Mouse (Mus musculus): ENCODE measurements at regions not wholly inside any gene's neighbourhood (a gene's known extent, or its start where the extent isn't known, plus 50 kb on each side); places are given as distances from the start of the nearest gene placed in this dataset.
"Not testable (repeated sequence)": the region's sequence is repeated elsewhere in the genome, so short reads cannot be mapped to it uniquely, and the experiment has no call there.

DNA sequence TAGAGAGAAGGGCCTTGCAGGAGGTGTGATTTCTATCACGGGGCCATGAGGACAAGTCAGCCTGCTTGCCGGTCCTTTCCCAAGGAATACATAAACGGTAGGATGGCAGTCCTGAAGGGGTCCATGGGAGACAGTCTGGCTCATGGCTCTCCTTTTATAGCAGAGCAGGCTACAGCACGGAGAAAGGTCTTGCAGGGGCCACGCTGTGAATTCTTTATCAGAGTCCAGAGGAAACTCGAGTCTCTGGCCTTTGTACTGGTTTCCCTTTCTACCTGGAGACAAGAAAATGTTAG lies 1984.0 kb downstream of the 4930444P10Rik start:
- no peak overlapping the region for H3K4me2 ChIP-seq (ENCODE audit: low read depth)
- no peaks in the 10 kb centered on the region for H3K36me3 ChIP-seq (ENCODE audit: control insufficient read depth, insufficient read depth)
- no peaks in the 10 kb centered on the region for H3K79me2 ChIP-seq (ENCODE audit: control insufficient read depth, insufficient read depth)
- TF ChIP-seq MYOD1 (IDR thresholded peaks at IDR 0.05; ENCODE audit: control insufficient read depth in 1 of 3, insufficient read length in 2 of 3, low read depth in 2 of 3) (no peak), SRF (IDR thresholded peaks at IDR 0.05; ENCODE audit: control insufficient read depth, insufficient read length, low read depth) (no peak), REST (IDR thresholded peaks at IDR 0.05; ENCODE audit: insufficient read depth, insufficient read length) (no peak), POLR2A (IDR thresholded peaks at IDR 0.05; ENCODE audit: insufficient read length, low read depth) (no peak), POLR2AphosphoS2 (IDR thresholded peaks at IDR 0.05; ENCODE audit: insufficient read length, low read depth) (no peak), TCF12 (IDR thresholded peaks at IDR 0.05; ENCODE audit: insufficient read depth, poor library complexity, severe bottlenecking) (no peak)
- no peak overlapping the region for H3K4me3 ChIP-seq
- H3K27me3 ChIP-seq (ENCODE audit: control insufficient read depth, insufficient read depth, insufficient read length): no peaks in the 10 kb centered on the region
- H3ac ChIP-seq (ENCODE audit: control insufficient read depth, insufficient read length): no peak overlapping the region

DNA sequence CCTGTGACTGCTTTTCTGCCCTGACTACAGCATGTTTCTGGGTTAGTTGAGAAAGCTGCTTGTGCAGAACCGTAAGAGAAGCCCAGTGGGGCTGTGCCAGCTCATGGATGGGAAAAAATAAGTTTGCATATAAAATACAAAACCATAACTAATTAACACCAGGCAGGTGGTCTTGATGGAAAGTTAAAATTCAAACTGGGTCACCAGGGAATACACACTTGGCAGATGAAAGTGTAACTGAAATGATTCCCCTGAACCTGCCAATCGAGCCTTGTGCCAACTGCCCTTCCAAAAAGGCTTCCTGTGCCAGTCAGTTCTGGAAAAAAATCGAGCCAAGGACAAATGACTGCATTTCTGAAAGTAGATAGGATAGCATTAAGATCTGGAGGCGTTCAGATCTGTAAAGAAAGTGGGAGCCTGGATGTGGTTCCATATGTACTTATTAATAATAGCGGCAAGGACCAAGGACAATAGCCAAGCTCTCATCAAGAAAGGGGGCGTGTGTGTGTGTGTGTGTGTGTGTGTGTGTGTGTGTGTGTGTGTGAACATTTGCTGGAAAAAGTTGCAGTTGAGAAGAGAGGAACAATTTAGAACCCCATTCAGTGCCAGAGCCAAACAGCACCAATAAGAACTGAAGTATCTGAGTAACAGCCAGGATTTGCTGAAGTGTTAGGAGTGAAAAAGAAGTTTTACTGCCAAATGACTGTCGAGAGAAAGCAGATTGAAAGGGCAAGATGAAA lies 1984.5 kb downstream of the 4930444P10Rik start:
- Histone ChIP-seq H3ac (ENCODE audit: control insufficient read depth, insufficient read length) (no peak overlapping the region), H3K79me2 (ENCODE audit: control insufficient read depth, insufficient read depth) (no peaks in the 10 kb centered on the region), H3K27me3 (ENCODE audit: control insufficient read depth, insufficient read depth, insufficient read length) (no peaks in the 10 kb centered on the region), H3K4me2 (ENCODE audit: low read depth) (no peak overlapping the region), H3K36me3 (ENCODE audit: control insufficient read depth, insufficient read depth) (no peaks in the 10 kb centered on the region), H3K4me3 (no peak overlapping the region)
- TF ChIP-seq TCF12 (IDR thresholded peaks at IDR 0.05; ENCODE audit: insufficient read depth, poor library complexity, severe bottlenecking): no peak
- TF ChIP-seq POLR2AphosphoS2 (IDR thresholded peaks at IDR 0.05; ENCODE audit: insufficient read length, low read depth): no peak
- TF ChIP-seq POLR2A (IDR thresholded peaks at IDR 0.05; ENCODE audit: insufficient read length, low read depth): no peak
- no peak for TF ChIP-seq MYOD1 (IDR thresholded peaks at IDR 0.05; ENCODE audit: control insufficient read depth in 1 of 3, insufficient read length in 2 of 3, low read depth in 2 of 3)
- no peak for TF ChIP-seq TCF3 (IDR thresholded peaks at IDR 0.05; ENCODE audit: insufficient read length, low read depth)
- TF ChIP-seq MYOG (IDR thresholded peaks at IDR 0.05; ENCODE audit: control insufficient read depth in 1 of 3, insufficient read depth in 1 of 3, insufficient read length in 2 of 3, low read depth in 2 of 3): no peak
- no peak for TF ChIP-seq MAX (IDR thresholded peaks at IDR 0.05; ENCODE audit: low read depth)
- TF ChIP-seq REST (IDR thresholded peaks at IDR 0.05; ENCODE audit: insufficient read depth, insufficient read length): no peak
- TF ChIP-seq SRF (IDR thresholded peaks at IDR 0.05; ENCODE audit: control insufficient read depth, insufficient read length, low read depth): no peak
- TF ChIP-seq E2F4 (IDR thresholded peaks at IDR 0.05; ENCODE audit: insufficient read depth): no peak
- no peak for TF ChIP-seq USF1 (IDR thresholded peaks at IDR 0.05; ENCODE audit: low read depth)
- no peak for TF ChIP-seq CEBPB (IDR thresholded peaks at IDR 0.05; ENCODE audit: insufficient read depth, poor library complexity, severe bottlenecking)

DNA sequence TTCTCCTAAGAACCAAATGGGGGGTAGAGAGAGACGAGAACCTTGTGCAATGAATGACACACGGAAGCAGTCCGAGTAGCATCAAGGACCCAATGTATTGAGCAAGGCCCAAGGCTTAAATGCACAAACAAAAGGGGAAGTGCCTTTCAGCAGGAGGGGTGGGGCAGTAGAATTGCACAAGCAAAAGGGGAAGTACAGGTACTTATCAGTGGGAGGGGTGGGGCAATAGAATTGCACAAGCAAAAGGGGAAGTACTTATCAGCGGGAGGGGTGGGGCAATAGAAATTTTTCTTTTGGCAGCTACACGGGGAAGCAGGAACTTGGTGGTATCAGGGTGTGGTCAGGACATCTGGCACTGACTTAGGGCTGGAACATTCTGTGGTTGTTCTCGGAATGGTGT lies 1987.6 kb downstream of the 4930444P10Rik start:
- H3ac ChIP-seq (ENCODE audit: control insufficient read depth, insufficient read length); H3K4me3 ChIP-seq; H3K27me3 ChIP-seq (ENCODE audit: control insufficient read depth, insufficient read depth, insufficient read length); H3K36me3 ChIP-seq (ENCODE audit: control insufficient read depth, insufficient read depth); H3K79me2 ChIP-seq (ENCODE audit: control insufficient read depth, insufficient read depth); H3K4me2 ChIP-seq (ENCODE audit: low read depth): not testable (repeated sequence)

DNA sequence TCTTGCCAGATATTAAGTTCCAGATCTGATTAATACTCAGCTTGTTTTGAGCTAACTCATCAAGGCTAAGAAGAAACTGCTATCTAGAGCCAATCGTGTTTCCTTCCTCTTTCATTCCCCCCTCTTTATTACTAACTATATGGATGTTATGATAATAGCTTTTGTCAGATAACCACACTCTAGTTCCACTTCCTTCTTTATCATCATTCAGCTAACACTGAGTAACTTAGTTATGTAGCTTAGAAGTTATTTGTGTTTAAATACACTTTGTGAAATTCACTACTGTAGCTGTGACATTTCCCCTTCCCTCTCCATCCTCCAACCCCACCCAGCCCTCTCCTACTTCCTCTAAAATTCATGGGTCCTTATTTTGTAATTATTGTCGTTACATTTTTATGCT lies 1988.6 kb downstream of the 4930444P10Rik start:
- TF ChIP-seq POLR2AphosphoS2 (IDR thresholded peaks at IDR 0.05; ENCODE audit: insufficient read length, low read depth): no peak
- no peak for TF ChIP-seq REST (IDR thresholded peaks at IDR 0.05; ENCODE audit: insufficient read depth, insufficient read length)
- no peak for TF ChIP-seq MAX (IDR thresholded peaks at IDR 0.05; ENCODE audit: low read depth)
- no peak for TF ChIP-seq CEBPB (IDR thresholded peaks at IDR 0.05; ENCODE audit: insufficient read depth, poor library complexity, severe bottlenecking)
- no peak for TF ChIP-seq TCF3 (IDR thresholded peaks at IDR 0.05; ENCODE audit: insufficient read length, low read depth)
- TF ChIP-seq TCF12 (IDR thresholded peaks at IDR 0.05; ENCODE audit: insufficient read depth, poor library complexity, severe bottlenecking): no peak
- TF ChIP-seq MYOG (IDR thresholded peaks at IDR 0.05; ENCODE audit: control insufficient read depth in 1 of 3, insufficient read depth in 1 of 3, insufficient read length in 2 of 3, low read depth in 2 of 3): no peak
- Histone ChIP-seq H3ac (ENCODE audit: control insufficient read depth, insufficient read length) (no peak overlapping the region), H3K27me3 (ENCODE audit: control insufficient read depth, insufficient read depth, insufficient read length) (no peaks in the 10 kb centered on the region), H3K4me3 (no peak overlapping the region), H3K4me2 (ENCODE audit: low read depth) (no peak overlapping the region), H3K79me2 (ENCODE audit: control insufficient read depth, insufficient read depth) (no peaks in the 10 kb centered on the region), H3K36me3 (ENCODE audit: control insufficient read depth, insufficient read depth) (no peaks in the 10 kb centered on the region)

DNA sequence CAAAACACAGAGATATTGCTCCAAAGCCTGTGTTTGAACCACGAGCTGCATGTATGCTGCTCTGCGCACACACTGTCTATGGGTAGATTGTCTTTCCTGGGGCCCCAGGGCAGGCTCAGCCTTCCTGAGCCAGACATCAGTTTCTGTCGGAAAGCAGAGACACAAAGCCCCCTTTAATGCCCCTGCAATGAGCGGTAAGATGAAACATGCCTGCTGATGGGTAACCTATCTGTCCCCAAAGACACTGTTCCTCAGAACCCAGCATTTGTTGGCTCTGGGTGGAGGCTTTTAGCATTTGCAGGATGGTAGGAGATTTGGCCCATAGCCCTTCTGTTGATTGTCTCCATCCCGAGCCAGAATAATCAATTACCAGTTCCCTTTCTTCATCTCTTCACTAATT lies 1994.1 kb downstream of the 4930444P10Rik start:
- no peak overlapping the region for H3ac ChIP-seq (ENCODE audit: control insufficient read depth, insufficient read length)
- H3K79me2 ChIP-seq (ENCODE audit: control insufficient read depth, insufficient read depth): no peaks in the 10 kb centered on the region
- no peak overlapping the region for H3K4me3 ChIP-seq
- no peaks in the 10 kb centered on the region for H3K27me3 ChIP-seq (ENCODE audit: control insufficient read depth, insufficient read depth, insufficient read length)
- H3K36me3 ChIP-seq (ENCODE audit: control insufficient read depth, insufficient read depth): no peaks in the 10 kb centered on the region
- H3K4me2 ChIP-seq (ENCODE audit: low read depth): no peak overlapping the region
- TF ChIP-seq TCF12 (IDR thresholded peaks at IDR 0.05; ENCODE audit: insufficient read depth, poor library complexity, severe bottlenecking) (no peak), MYOG (IDR thresholded peaks at IDR 0.05; ENCODE audit: control insufficient read depth in 1 of 3, insufficient read depth in 1 of 3, insufficient read length in 2 of 3, low read depth in 2 of 3) (no peak), POLR2A (IDR thresholded peaks at IDR 0.05; ENCODE audit: insufficient read length, low read depth) (no peak), MAX (IDR thresholded peaks at IDR 0.05; ENCODE audit: low read depth) (no peak)
